8 mouse cellular contexts compared by ENCODE assay signal in genomic region chr3:41081474-41082301, GRCm38 (mm10). TPM values are rescaled to one million over a fixed set of nuclear protein-coding genes. Genes with fewer than 3 reads are reported as not detected.
DNase-seq lines count a peak whose midpoint lies in the region; ATAC-seq and TF ChIP-seq lines count a peak whose summit lies in the region.

No protein-coding gene starts in this region.

- WGBS in kidney, adult 2 months: 3% methylated on average over 23 of the region's 23 CpGs
- WGBS in lung, postnatal 0 days: 4% methylated on average over 23 of the region's 23 CpGs

- 0 out of 2 replicates have a peak, but pooled peaks have one; percentile 6 for ATAC-seq in granulocyte monocyte progenitor cell, adult 5-6 weeks (replicated peaks; ENCODE audit: poor library complexity, severe bottlenecking)
- no peak for ATAC-seq in lung, postnatal 0 days

- intact Hi-C loops in heart, postnatal 25 days (cut with DNase I): loop anchor here (5.0 to 10.0 kb wide), 3 partner anchors 134 to 661 kb away; partner anchors contain the start of genes D3Ertd751e, Hspa4l, Larp1b and Sclt1

- peak; percentile 91 for DNase-seq in heart, adult 11 months
- DNase-seq in heart, postnatal 25 days (ENCODE audit: low spot score): no peak
- DNase-seq in brain, embryonic 14.5 days (ENCODE audit: low read depth): peak; percentile 46
- peak; percentile 52 for DNase-seq in kidney, adult 2 months
- peak; percentile 57 for DNase-seq in lung, postnatal 0 days (ENCODE audit: low spot score)
- DNase-seq in spleen, postnatal 4 days (ENCODE audit: low spot score in 2 of 2): peak; percentile 44 to 63
- no peak for DNase-seq in layer of hippocampus, postnatal 14 days (ENCODE audit: low spot score in 2 of 2)

- H3K36me3 ChIP-seq in kidney, adult 2 months (ENCODE audit: control insufficient read depth, insufficient read depth, low read length): no peaks in the 10 kb centered on the region
- H3K36me3 ChIP-seq in lung, postnatal 0 days (ENCODE audit: insufficient read depth, low read length): no peaks in the 10 kb centered on the region

- no peak for TF ChIP-seq CTCF in brain, embryonic 14.5 days (IDR thresholded peaks at IDR 0.05; ENCODE audit: borderline replicate concordance, extremely low read depth, insufficient read depth, insufficient read length)
- TF ChIP-seq CTCF in kidney, adult 2 months (conservative IDR thresholded peaks at IDR 0.05; ENCODE audit: insufficient read depth, insufficient read length, low read depth, low read length): no peak
- no peak for TF ChIP-seq CTCF in lung, postnatal 0 days (IDR thresholded peaks at IDR 0.05)

- no peaks in the 10 kb centered on the region for H3K27me3 ChIP-seq in kidney, adult 2 months (replicated peaks; ENCODE audit: control insufficient read depth, insufficient read depth, low read length)
- H3K27me3 ChIP-seq in lung, postnatal 0 days (replicated peaks; ENCODE audit: insufficient read depth, low read length): no peaks in the 10 kb centered on the region

- no peak for TF ChIP-seq EP300 in lung, postnatal 0 days (IDR thresholded peaks at IDR 0.05)

- no peaks in the 10 kb centered on the region for H3K4me1 ChIP-seq in kidney, adult 2 months (ENCODE audit: control insufficient read depth, insufficient read depth, low read length)
- peaks cover 9% of the 10 kb centered on the region for H3K4me1 ChIP-seq in lung, postnatal 0 days (ENCODE audit: insufficient read depth, low read depth, low read length)

- H3K27ac ChIP-seq in kidney, adult 2 months (ENCODE audit: insufficient read depth, low read depth, low read length): no peak overlapping the region
- peak overlapping the region; percentile 84 for H3K27ac ChIP-seq in lung, postnatal 0 days (ENCODE audit: low read length)

- TF ChIP-seq POLR2A in brain, embryonic 14.5 days (IDR thresholded peaks at IDR 0.05; ENCODE audit: borderline replicate concordance, extremely low read depth, insufficient read depth, insufficient read length, poor library complexity, severe bottlenecking): no peak
- no peak for TF ChIP-seq POLR2A in kidney, adult 2 months (IDR thresholded peaks at IDR 0.05; ENCODE audit: low read depth, low read length)

- no peaks in the 10 kb centered on the region for H3K9me3 ChIP-seq in lung, postnatal 0 days (ENCODE audit: low read length)

- peak overlapping the region; percentile 97 for H3K4me2 ChIP-seq in lung, postnatal 0 days (replicated peaks; ENCODE audit: low read depth, low read length)

- H3K4me3 ChIP-seq in kidney, adult 2 months (ENCODE audit: insufficient read depth, low read depth, low read length): peak overlapping the region; percentile 66
- peak overlapping the region; percentile 88 for H3K4me3 ChIP-seq in lung, postnatal 0 days (ENCODE audit: low read depth, low read length)

- peak overlapping the region; percentile 59 for H3K9ac ChIP-seq in lung, postnatal 0 days (replicated peaks; ENCODE audit: low read depth)

RNA-seq across cellular contexts. Expression of gene Pgrmc2, which starts 1.2 kb away (rescaled TPM):
- total RNA-seq in heart, postnatal 25 days (2021): 10 to 100 TPM; 27.5 to 30.1 TPM
- 25.5 and 29.2 TPM in 2 replicates for polyA plus RNA-seq in brain, embryonic 14.5 days (2012; rRNA removed)
- total RNA-seq in granulocyte monocyte progenitor cell, adult 5-6 weeks (2014; fragmentation: Nextera tagmentation): 31.5 and 31.6 TPM in 2 replicates
- total RNA-seq in granulocyte monocyte progenitor cell, adult 5-6 weeks (2017): 18.0 and 21.3 TPM in 2 replicates
- polyA plus RNA-seq in kidney, adult 2 months (2012; rRNA removed): 19.4 and 21.5 TPM in 2 replicates
- 22.1 and 24.4 TPM in 2 replicates for polyA plus RNA-seq in lung, postnatal 0 days (2015; fragmentation: Nextera tagmentation; extraction: Ambion mirVana)
- total RNA-seq in layer of hippocampus, postnatal 14 days (2021): 10 to 100 TPM; 47.1 to 50.5 TPM

Comparison
In these comparisons a context has a peak if more than half of its experiments do, and no peak if none do; other contexts are left out.
1. DNase-seq: peak in heart, adult 11 months (single experiment), brain, embryonic 14.5 days (single experiment), kidney, adult 2 months (single experiment), lung, postnatal 0 days (single experiment) and spleen, postnatal 4 days (2 of 2); none in heart, postnatal 25 days (single experiment) and layer of hippocampus, postnatal 14 days (0 of 2).